Mouse (Mus musculus): ENCODE measurements around the gene Hnrnpf.

DNA sequence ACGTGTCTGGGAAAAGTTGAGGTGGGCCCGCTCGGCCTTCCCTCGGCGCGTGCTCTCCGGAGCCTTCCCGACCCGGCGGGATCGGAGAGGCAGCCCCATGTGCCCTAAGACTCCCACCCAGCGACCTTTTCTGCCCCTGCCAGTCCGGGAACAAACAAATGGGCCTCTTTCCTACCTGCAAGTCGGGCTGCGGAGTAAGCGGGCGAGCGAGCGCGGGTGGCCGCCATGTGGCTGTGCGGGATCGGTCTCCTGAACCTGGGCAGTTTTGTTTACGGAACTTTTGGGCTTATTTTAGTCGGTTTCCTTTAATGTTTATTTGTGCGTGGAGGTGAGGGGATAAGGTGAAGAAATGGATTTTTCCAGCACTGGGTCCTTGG, 7.8 kb downstream of the Hnrnpf start:
- TF ChIP-seq CTCF (IDR thresholded peaks at IDR 0.05; ENCODE audit: low read depth) (no peak), EP300 (optimal IDR thresholded peaks at IDR 0.05) (no peak)
